Mouse (Mus musculus): ENCODE measurements around the gene Ipo11. TPM values are rescaled to one million over a fixed set of nuclear protein-coding genes. Genes with fewer than 3 reads are reported as not detected.
"Not testable (repeated sequence)": the region's sequence is repeated elsewhere in the genome, so short reads cannot be mapped to it uniquely, and the experiment has no call there.

Gene Ipo11
- total RNA-seq, 2 experiments from 2014 or later, result 61.1 to 62.2 TPM

DNA sequence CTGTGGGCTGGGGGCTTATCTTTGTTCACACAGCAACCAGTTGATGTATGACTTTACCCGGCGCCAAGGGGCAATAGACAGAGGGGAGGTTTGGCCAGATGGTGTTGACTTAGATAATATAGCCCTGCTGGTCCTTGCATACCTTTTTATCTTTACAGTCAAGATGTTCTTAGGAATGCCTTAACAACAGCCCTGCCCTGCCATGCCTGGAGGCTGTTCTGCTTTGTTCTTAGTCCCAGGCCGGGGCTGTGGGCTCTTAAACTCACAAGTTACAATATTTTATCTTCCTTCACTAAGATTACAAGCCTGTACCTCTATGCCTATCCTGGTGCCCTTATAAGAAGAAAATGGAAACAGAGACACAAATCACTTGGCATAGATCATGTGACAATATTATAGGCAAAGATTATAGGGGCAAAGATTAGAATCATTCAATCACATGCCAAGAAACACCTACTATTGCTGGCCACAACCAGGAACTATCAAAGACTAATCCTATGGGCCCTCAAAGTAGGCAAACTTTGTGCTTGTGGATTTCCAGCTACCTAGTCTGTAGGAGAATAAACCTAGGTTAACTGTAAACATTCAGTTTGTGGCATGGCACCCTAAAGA is 23.5 kb downstream of the Ipo11 start:
- intact Hi-C loops (cut with DNase I), result no loop called here
- DNase-seq (ENCODE audit: low spot score in 2 of 2), result no peak

DNA sequence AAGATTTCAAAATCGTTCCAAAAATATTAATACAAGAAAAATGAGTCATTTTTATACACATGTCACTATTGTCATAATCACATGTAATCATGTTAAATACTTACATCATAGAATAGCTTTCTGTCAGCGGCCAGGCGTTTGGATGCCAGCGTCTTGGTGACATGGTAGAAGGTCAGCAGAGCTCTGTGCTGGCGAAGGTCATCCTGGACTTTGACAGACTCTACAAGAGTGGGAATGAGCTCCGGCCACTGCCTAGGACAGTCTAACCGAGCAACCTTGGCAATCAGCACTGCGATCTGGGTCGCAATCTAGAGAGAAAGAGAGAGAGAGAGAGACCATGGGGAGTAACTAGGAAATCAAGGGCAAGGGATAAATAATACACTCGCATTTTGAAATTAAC is 26.7 kb downstream of the Ipo11 start:
- intact Hi-C loops (cut with DNase I), result no loop called here
- no peak for DNase-seq (ENCODE audit: low spot score in 2 of 2)

DNA sequence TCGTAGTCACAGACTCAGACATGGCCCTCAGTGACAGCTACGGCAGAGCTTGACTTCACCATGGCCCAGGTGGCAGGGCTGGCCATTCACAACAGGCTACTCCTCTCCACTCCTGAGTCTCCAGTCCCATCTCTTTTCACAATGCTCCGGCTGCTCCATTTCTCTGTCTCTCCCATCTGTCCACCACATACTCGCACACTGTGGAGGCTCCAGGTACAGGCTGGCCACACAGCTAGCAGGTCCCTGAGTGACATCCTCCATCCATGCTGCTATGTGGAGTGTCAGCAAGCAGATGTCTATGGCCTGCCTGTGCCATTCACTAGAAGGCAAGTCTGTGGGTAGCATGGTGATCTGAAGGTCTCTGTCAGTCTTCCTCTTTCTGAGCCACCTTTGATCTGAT is 29.5 kb downstream of the Ipo11 start:
- intact Hi-C loops (cut with DNase I), result no loop called here

DNA sequence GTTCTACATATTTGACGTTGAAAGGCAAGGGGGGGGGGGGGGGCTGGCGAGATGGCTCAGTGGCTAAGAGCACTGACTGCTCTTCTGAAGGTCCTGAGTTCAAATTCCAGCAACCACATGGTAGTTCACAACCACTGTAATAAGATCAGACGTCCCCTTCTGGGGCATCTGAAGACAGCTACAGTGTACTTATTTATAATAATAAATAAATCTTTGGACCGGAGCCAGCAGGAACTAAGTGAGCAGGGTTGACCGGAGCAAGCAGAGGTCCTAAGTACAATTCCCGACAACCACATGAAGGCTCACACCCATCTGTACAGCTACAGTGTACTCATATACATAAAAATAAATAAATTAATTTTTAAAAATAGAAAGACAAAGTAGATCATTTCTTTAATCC is 31.6 kb downstream of the Ipo11 start:
- intact Hi-C loops (cut with DNase I); DNase-seq (ENCODE audit: low spot score in 2 of 2): not testable (repeated sequence)

More for the DNA sequence above, 29.5 kb downstream of the Ipo11 start:
- DNase-seq (ENCODE audit: low spot score in 2 of 2), result no peak

DNA sequence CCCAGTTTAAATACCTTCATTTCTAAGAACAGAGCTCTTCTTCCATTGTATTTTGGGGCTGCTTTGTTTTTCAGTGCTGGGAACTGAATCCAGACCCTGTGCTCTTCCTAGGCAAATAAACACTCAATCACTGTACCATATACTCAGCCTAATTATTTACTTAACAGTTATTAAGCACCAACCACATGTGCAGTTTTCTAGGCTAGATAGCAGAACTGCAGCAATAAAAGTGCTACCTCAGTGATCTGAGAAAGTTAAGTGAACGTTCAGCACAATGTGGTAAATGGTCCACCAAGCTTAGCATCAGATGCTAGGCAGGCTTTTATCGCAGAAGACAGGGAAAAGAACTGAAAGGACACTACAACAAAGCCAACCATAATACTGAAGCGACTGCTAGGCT is 32.1 kb downstream of the Ipo11 start:
- no peak for DNase-seq (ENCODE audit: low spot score in 2 of 2)
- intact Hi-C loops (cut with DNase I), result no loop called here

DNA sequence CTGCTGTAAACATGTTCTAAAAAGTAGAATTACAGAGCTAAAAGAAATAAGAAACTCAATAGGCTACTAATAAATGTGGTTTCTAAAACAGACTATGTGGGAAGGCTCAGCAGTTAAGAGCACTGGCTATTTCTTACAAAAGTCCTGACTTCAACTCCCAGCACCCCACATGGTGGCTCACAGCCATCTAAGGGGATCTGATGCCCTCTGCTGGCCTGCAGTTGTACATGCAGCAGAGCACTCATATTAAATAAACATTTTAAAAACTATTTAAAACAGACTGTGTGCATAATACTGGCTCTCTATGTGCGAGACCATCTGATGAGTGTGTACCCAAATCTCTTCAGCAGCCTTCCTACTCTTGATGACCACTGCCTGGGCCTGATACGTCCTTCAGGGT is 42.5 kb downstream of the Ipo11 start:
- DNase-seq (ENCODE audit: low spot score in 2 of 2), result no peak
- intact Hi-C loops (cut with DNase I), result no loop called here

DNA sequence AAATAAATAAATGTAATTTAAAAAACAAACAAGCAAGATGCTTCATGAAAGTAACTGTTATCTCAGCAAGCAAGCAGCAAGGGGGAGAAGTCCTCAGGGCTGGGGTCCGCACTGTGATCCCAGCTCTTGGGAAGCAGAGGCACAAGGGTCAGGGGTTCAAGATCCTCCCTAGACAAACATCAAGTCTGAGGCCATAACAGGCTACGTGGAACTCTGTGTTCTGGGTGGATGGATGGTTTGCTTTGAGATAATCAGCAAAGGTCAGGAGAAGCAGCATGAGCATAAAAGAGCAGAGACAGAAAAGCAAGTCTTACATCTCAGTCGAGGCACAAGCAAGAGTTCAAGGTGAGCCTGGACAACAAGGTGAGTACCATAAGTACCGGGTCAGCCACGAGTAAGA is 43.1 kb downstream of the Ipo11 start:
- DNase-seq (ENCODE audit: low spot score in 2 of 2), result no peak
- intact Hi-C loops (cut with DNase I), result no loop called here

DNA sequence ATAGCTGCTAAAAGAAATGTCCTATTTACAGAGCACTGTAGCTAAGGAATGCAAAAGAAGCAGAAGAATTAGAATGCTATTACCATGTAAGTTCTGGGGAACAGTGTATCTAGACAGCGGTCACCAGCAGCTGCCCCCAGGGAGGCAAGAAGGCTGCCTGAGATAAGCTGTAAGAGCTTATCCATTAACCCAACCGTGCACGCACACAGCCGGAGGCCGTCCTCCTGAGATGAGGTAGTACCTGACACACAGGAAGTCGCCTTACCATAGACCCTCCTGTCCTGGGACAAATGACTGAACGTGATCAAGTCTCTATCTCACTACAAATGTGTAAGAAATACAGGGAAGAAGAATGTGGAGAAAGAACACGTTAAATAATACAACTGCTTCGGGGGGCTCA is 43.6 kb downstream of the Ipo11 start:
- no peak for DNase-seq (ENCODE audit: low spot score in 2 of 2)
- intact Hi-C loops (cut with DNase I), result no loop called here

DNA sequence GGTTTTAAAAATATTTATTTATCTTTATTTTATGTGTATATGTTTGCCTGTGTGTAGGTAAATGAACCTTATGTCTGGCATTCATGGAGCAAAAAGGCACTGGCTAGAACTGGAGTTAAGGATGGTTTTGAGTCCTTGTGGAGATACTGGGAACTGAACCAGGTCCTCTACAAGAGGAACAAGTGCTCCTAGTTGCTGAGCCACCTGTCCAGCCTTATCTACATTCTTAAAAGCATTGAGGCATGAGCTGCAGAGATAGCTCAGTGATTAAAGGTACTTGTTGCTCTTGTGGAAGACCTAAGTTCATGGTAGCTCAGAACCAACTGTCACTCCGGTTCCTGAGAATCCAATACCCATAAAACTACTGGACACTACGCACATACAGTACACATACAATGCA is 49.4 kb downstream of the Ipo11 start:
- intact Hi-C loops (cut with DNase I), result no loop called here
- DNase-seq (ENCODE audit: low spot score in 2 of 2), result no peak

DNA sequence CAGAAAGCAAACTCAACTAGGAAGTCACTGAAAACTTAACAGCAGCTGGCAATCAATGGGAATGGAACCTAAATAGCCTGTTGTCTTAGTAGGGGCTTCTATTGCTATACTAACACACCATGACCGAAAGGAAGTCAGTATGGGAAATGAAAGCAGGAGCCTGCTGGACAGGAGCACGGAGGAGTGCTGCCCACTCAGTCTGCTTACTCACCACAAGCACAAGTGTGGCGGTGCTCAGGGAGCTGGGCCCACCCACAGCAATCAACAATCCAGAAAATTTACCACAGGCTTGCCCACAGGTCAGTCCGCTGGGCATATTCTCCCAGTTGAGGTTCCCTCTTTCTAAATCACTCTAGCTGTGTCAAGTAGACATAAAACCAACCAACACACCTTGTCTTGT is 52.5 kb downstream of the Ipo11 start:
- DNase-seq (ENCODE audit: low spot score in 2 of 2), result no peak
- intact Hi-C loops (cut with DNase I), result no loop called here

DNA sequence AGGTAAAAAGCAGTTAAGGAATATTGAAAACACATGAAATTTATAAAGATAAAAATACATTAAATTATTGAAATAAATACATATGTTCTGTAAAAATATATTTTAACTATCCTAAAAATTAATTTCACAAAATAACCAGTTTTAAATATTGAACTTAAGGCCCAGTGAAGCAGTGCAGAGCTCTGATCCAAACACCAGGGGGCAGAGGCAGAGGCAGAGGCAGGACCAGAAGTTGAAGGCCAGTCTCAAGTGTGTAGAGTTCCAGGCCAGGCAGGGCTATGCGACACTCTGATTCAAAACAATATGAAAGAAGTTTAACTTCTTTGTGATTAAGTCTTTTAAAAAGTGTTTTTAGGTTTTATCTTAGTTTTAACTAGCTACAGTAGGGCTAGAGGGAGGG is 60.5 kb downstream of the Ipo11 start:
- DNase-seq (ENCODE audit: low spot score in 2 of 2), result no peak
- intact Hi-C loops (cut with DNase I), result no loop called here

DNA sequence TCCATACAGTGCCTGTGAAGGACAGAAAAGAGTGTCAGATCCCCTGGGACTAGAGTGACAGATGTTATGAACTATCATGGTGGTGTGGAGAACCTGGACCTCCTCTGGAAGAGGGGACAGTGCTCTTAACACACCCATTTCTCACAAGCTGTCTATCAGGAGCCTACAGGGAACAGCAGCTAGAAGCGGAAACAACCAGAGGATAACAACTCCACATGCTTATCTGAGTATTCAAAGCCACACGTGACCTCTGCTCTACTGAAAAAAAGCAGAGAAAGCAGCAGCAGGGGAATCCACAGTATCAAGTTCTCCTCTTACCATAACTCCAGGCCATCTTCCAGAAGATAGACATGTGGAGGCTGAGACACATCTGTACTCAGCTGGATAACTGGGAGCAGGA is 71.2 kb downstream of the Ipo11 start:
- intact Hi-C loops (cut with DNase I), result no loop called here
- no peak for DNase-seq (ENCODE audit: low spot score in 2 of 2)

DNA sequence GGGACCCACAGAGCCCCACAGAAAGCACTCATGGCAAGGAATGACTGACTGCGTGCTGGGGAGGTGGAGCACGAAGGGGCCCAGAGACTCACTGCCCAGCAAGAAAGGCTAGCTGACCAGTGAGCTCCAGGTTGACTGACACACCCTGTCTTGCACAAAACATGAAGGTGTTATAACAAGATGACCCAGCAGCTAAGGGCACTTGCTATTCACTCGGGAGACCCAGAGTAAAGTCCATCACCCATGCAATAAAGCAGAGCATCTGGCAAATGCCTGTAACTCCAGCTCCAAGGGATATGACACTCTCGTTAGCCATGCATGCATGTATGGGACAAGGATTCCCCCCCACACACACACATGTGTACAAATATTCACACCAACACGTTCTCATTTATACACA is 78.0 kb downstream of the Ipo11 start:
- intact Hi-C loops (cut with DNase I), result no loop called here
- no peak for DNase-seq (ENCODE audit: low spot score in 2 of 2)

DNA sequence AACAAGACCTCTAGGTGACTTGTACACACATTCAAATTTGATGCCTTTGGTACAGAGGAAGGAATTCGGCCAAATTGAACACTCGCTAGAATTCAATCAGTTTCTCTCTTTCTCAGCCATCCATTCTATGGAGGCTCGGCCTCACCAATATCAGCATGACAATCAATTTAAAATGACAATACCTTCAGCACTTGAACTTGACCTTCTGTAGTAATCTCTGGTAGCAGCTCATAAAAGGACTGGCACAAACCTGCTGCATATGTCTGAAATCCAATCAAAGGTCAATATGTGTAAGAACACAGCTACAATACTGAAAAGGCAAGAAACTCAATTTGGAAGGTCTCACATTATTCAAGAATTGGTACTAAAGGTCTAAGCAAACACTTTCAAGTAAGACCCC is 80.2 kb downstream of the Ipo11 start:
- intact Hi-C loops (cut with DNase I), result no loop called here
- no peak for DNase-seq (ENCODE audit: low spot score in 2 of 2)

DNA sequence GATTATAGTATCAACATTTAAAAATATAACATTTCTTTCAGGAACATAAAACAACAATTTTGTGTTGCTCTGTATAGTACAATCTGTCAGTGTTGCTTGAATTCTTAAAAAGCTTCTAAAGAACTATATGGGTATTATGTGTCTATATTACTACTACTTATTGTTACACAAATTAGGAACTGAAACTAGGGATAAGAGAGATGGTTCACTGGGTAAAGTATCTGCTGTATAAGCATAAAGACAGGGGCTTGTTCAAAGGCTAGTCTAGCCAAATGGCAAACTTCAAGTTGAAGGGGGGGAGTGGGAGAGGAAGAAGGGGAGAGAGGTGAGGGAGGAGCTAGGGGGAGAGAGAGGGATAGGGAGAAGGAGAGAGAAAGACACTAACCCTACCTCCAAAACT is 89.2 kb downstream of the Ipo11 start:
- DNase-seq (ENCODE audit: low spot score in 2 of 2), result no peak
- intact Hi-C loops (cut with DNase I), result no loop called here

DNA sequence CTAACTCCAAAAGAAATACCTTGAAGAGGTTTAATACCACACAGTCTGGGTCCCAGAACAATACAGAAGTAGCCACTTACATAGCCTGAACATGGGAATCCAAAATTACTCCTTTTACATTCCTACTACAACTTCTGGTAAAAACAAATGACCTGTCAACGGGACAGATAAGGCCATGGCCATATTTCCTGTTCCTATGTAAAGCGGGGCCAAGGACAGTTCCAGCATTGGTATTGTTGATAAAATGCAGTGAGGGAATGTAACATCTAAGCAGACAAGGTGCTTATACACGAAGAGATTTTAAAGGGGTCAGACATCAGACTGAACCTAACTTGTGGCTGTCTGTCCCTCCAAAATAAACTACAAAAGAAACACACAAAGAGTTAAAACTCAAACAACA is 91.8 kb downstream of the Ipo11 start:
- intact Hi-C loops (cut with DNase I), result no loop called here
- no peak for DNase-seq (ENCODE audit: low spot score in 2 of 2)

DNA sequence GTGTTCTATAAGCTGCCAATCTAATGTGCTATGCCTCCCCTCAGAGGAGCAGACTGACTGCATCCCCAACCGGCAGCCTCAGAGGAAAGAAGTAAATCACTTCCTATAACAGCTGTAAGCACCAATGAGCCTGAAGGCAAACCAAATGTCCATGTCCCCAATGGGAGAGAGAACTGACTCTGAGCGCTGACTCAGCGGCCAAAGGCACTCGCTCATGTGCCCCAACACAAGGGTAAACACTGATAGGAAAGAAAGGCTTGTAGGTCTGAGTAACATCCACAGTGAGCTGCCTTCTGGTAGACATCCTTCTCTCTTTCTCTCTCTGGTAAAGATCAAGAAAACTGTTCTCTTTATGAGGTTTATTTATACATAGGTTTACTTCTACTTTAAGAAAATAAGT is 94.2 kb downstream of the Ipo11 start:
- intact Hi-C loops (cut with DNase I), result no loop called here
- DNase-seq (ENCODE audit: low spot score in 2 of 2), result no peak

DNA sequence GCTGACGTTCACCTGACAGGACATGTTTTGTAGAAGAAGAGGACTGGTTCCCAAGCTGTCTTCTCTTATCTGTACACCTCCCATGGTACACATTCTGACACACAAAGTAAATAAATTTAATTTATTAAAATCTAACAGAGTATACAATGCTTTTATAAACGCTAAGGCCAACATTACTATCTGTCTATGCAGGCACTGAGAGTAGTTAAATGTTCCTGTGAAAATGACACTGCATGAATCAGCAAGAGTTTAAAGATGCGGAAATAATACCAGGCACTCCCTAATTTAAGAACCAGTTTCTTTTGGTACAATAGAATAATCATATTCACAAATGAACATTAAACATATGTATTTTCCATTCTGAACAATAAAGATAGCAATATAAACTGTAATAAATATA is 98.0 kb downstream of the Ipo11 start:
- intact Hi-C loops (cut with DNase I), result no loop called here
- DNase-seq (ENCODE audit: low spot score in 2 of 2), result no peak

DNA sequence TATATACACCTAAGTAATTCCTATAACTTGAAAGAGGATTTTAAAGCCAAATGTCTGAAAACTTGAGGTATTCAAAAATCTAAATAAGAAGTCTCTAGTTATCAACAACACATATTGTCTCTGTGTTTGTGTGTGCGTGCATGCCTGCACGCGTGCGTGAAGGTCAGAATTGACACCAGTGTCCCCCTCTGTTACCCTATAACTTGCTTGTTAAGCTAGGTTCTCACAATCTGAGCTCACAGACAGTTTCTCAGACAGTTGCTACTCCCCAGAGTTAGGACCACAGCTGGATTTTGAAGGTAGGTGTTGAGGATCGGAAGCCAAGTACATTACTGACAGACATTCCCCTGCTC is 100.3 kb downstream of the Ipo11 start:
- intact Hi-C loops (cut with DNase I), result no loop called here
- no peak for DNase-seq (ENCODE audit: low spot score in 2 of 2)

DNA sequence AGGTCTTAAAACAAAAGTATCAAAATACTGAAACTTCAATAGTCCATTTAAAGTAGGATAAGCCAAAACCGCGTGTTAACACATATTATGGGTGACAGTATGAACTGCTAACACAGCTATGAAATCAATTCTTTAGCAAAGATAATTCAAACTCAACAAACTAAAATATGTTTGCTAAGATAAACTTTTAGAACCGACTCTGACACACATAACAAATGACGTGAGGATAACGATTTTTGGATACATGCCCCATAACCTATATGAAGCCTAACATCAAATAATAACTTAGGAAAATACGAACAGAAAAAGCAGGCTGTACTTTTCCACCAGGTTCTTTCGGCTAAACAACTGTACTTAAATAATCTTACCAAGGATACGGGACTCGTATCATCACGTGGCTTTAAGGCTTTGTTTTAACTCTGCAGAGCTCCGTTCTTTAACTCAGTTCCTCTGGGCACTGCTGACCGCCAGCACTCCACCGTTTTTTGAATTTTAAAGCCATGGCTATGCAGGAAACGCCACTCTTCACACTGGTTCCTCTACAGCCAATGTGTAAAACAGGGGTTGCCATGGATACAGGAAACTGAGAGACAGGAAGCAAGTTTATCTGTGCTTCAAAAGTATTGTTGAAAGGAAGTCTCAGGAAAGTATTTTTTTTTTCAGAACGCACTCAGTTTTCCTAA is 100.8 kb downstream of the Ipo11 start:
- intact Hi-C loops (cut with DNase I), result no loop called here
- DNase-seq (ENCODE audit: low spot score in 2 of 2), result peak; percentile 22 to 38

DNA sequence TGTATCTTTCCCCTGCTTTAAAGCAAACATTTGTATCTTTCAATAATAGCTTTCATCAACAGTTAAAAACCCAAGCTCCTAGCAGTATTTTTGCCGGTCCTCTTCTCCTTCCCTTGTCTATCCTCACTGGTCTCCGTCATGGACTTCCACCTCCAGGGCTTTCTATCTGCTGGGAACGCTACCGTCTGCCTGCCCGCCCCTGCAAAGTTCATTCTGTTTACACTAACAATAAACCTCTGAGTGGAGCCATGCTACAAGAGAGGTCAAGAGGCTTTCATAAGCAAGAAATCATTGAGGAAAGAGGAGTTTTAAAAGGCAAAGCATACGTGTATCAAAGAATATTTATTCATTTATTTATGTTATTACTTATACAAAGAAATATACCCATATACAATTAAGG is 106.7 kb downstream of the Ipo11 start:
- no peak for DNase-seq (ENCODE audit: low spot score in 2 of 2)
- intact Hi-C loops (cut with DNase I), result no loop called here

Measured in left cerebral cortex, postnatal 14 days (tissue).